Mouse (Mus musculus): ENCODE data around the gene Med26.

Gene Med26

DNA sequence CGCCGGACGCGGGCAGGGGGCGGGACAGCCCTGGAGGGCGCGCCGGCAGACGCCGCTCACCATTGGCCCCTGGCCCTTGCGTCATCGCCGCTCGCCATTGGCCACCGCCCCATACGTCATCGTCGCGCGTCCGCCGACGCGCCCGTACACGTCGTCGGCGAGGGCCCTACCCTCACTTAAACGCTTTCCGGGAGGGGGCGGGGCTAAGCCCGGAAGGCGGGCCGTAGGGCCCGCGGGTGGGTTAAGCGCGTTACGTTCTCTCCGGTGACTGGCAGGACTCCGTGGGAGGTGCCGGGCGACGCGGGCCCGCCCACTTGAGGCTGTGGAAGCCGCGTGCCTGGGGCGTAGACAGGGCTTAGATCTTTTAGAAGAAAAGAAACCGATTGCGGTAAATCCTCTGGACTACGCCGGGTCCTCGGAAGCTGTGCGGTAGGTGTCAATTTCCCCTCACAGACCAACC lies 55.4 kb downstream of the Med26 start:
- in situ Hi-C loops (cut with MboI, MseI), result loop anchor here (10.0 kb wide), 1 partner anchor 52 kb away; the partner anchor contains the start of gene Med26

GRCm38 (mm10) chr8:72491680-72492621 lies 56.1 kb downstream of the Med26 start, which contains the start of gene Slc35e1:
Slc35e1 (minus strand) TSS chr8:72492614.
- in situ Hi-C loops (cut with MboI, MseI), result loop anchor here (10.0 kb wide), 1 partner anchor 53 kb away; the partner anchor contains the start of gene Med26

- in situ Hi-C loops (cut with MboI, MseI), result loop anchor here (10.0 kb wide), 1 partner anchor 54 kb away; the partner anchor contains the start of gene Med26
Measured at GRCm38 (mm10) chr8:72491017-72491416, 57.1 kb downstream of the Med26 start.

- in situ Hi-C loops (cut with MboI, MseI), result no loop called here
Measured at GRCm38 (mm10) chr8:72487014-72487413, 61.1 kb downstream of the Med26 start.

- in situ Hi-C loops (cut with MboI, MseI), result no loop called here
Measured at GRCm38 (mm10) chr8:72485456-72486199, 62.4 kb downstream of the Med26 start.

DNA sequence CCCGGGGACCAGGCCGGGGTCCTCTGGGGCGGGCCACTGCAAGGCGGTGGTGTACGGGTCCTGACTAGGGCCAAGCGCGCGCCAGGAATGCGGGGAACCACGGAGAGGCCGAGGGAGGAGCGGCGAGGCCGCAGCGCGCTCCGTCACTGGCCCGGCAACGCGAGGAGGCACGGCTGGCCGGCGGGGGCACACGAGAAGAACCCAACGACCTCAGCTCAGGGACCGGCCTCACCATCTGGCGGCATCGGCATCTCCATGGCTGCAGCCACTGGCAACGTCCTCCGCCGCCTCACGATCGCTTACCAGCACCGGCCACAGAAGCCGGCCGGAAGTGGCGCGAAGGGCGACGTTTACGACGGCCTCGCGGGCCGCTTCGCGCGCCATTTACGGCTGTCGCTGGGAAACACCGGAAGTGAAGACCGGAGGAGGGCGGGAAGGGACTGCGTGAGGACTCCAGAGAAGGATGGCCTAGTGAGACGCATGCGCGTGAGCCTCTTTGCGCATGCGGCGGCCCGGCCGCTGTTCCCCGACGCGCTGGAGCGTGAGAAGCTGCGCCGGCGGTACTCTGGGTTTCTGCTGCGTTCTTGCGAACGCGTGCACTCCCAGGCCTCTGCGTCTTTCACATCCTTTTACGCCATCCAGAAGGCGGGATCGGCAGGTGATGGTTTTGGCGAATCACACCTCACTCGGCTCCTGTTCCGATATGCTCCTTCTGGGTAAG lies 73.1 kb downstream of the Med26 start, which contains the start of gene Cherp:
Cherp (minus strand) TSS at position 401 of the 721 bp plus-strand sequence.
- in situ Hi-C loops (cut with MboI, MseI), result no loop called here

GRCm38 (mm10) chr8:72470684-72471083 lies 77.4 kb downstream of the Med26 start:
- in situ Hi-C loops (cut with MboI, MseI), result no loop called here

GRCm38 (mm10) chr8:72469984-72470383 lies 78.1 kb downstream of the Med26 start:
- in situ Hi-C loops (cut with MboI, MseI), result no loop called here

GRCm38 (mm10) chr8:72469243-72469642 lies 78.8 kb downstream of the Med26 start:
- in situ Hi-C loops (cut with MboI, MseI), result no loop called here

DNA sequence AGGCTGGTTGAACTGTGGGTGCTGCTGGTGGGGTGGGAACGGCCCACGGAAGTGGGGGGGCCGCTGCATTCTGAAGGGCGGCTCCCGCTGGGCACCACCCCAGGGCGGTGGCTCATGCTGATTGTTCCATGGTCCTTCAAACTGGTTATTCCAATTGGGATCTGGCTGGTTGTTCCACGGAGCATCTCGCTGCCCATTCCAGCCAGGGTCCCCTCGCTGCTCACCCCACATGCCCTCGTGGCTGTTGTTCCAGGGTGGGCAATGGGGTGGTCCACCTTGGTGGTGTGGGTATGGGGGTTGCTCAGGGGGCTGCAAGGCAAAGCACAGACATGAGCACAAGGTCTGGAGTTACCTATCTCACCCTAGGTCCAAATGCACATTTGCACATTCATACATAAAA lies 83.9 kb downstream of the Med26 start:
- in situ Hi-C loops (cut with MboI, MseI), result no loop called here

DNA sequence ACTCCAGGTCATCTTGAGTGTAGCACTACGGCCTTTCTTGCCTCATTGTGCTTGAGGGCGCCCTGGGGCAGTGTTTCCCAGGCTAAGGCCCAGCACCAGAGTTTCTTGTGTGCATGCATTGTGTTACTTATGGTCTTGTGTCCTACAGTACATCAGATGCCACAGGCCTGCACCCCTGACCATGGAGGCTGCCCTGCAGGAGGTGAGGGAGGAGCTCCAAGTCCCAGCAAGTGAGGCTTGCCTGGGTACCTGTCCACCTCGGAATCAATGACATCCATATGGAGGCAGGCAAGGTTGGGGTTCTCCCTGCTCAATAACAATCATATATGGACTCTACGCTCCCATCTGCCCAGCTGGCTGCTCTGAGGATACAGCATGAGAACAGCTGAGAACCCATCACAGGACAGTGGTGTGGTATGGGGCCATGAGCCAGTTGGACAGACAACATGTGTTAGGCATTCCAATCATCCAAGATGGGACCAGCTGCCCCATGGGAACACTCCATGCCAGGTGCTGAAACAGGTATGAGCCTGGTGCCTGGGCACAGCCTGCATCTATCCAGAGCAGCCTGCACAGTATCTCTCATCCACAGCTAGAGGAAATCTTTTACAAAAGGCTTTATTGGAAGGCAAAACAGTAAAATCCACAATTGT lies 88.1 kb downstream of the Med26 start:
- in situ Hi-C loops (cut with MboI, MseI), result no loop called here

DNA sequence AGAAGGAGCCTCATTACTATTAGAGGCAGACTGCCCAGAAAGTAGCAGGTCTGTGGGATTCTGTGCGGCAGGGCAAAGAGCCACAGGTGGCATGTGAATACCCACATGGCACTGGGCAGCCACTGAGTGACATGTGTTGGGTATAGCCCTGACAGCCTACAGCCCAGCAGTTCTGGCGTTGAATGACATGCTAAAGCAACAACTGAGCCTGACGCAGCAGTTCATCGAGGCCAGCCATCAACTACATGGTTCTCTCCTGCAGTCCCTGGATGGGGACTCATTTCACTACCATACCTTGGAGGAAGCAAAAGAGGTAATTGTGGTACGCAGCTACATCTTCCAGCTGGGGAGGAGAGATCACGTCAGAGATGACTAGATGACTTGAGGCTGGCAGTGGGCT lies 89.6 kb downstream of the Med26 start:
- in situ Hi-C loops (cut with MboI, MseI), result no loop called here

DNA sequence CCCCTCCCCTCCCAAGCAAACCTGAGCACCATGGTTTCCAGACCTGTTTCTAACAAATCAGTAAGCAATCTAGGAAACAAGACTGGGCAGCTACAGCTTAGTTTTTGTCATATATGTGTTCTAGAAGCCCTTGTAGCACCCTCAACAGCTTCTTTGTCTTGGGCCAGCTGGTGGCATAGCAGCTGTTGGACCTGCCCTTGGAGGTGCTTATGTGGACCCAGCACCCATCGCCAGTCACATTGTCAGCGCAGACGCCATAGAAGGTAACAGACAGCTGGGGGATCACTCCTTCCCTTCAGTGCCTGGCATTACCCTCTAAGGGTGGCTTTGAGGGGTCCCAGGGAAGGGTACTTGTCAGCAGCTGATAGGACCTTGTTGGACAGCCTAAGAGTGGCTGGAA lies 90.3 kb downstream of the Med26 start:
- in situ Hi-C loops (cut with MboI, MseI), result no loop called here

- in situ Hi-C loops (cut with MboI, MseI), result no loop called here
Measured at GRCm38 (mm10) chr8:72455317-72455716, 92.8 kb downstream of the Med26 start.

DNA sequence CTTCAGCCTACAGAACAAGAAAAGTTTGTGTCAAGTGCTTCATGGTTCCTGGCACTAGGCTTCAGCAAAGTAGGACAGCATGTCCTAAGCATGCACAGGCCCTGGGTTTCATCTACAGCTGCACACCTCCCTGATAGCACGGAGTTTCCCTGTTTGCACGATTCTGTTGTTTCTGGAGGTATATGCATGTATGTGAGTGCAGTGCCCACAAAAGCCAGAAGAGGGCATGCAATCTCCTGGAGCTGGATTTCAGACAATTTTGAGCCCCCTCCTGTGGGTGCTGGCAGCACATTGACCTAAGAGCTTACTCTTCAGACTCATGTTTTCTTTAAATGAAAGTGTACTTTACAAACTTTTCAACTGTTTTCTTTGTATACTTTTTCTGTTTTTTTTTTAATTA lies 94.2 kb downstream of the Med26 start:
- in situ Hi-C loops (cut with MboI, MseI), result no loop called here

GRCm38 (mm10) chr8:72451516-72451915 lies 96.6 kb downstream of the Med26 start:
- in situ Hi-C loops (cut with MboI, MseI), result no loop called here

DNA sequence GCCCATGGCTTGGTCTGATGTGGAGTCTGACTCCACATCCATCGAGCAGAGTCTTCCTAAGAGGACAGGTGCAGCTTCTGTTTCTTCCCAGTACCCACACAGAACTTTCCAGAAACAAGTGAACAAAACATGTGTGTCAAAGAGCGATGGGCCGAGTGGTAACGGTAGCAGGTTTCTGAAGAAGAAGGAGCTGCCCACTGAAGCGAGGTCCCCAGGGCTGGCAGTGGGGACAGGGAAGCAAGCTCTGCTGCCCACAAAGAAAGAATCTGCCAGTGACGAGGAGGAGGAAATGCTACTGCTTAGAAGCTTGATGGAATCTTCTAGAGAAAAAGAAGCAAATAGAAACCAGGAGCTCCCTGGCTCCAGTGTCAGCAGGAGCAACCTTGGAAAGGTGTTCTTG lies 103.0 kb downstream of the Med26 start:
- in situ Hi-C loops (cut with MboI, MseI), result no loop called here

All from regulatory T cell (primary cell).